Mouse (Mus musculus) heart, postnatal 36 days (tissue): ENCODE data around the gene Ssrp1. TPM values are rescaled to one million over a fixed set of nuclear protein-coding genes. Genes with fewer than 3 reads are reported as not detected.

ENCODE experiments used
- DNase-seq, 2 experiments: peaks; one replicate each; pipeline ENCODE4 v3.0.0; 2021 to 2022
- intact Hi-C: fragments of 180-260 bp; cut with DNase I; formaldehyde crosslinking; loops from one replicate; pipeline ENCODE4 v1.15.1; 2025
- total RNA-seq, 2 experiments: library from RNA; stranded (reverse); gene quantifications; 2 replicates each; pipeline ENCODE4 v1.2.3; 2021

Gene Ssrp1
- total RNA-seq, 2 experiments from 2014 or later = 40.6 to 41.6 TPM

DNA sequence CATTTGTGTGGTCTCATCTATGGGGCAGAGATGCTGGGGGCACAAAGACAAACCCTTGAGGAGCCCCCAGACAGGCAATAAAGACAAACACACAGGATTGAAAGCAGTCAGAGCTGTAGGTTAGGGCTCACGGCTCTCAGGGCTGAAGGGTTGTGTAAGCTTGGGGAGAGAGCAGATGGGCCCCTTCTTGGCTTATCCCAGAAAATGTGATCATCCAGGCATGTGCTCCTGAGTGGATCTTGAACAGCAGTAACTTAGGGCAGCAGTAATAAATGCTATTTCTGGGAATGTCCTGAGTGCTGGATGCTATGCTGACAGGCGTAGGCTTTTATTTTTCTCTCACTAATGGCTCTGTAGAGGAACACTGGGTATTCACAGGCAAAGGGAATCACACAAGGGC is 31.6 kb downstream of the Ssrp1 start:
- DNase-seq = no peak
- intact Hi-C loops = no loop called here

GRCm38 (mm10) chr2:85070086-85070485 is 33.1 kb downstream of the Ssrp1 start:
- DNase-seq = peak in 1 of 2 experiments; percentile 1
- intact Hi-C loops = no loop called here

GRCm38 (mm10) chr2:85071921-85072320 is 34.9 kb downstream of the Ssrp1 start:
- no peak for DNase-seq
- intact Hi-C loops = no loop called here

DNA sequence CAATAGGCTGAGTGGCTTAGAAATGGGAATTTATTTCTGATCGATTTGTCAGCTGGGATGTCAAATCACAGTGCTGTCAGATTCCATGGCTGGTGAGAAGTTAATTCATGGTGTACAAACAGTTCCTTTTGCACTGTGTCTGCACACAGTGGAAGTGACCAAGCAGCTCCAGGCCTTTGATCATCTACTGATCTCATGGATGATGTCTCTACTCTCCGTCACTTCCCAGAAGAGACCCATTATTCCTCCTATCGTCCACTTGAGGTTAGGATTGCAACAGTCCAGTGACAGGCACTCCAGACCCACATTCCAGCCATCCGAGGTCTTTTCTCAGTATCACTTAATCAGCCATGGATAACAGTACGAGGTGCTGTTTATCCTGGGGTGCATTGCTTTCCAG is 36.7 kb downstream of the Ssrp1 start:
- intact Hi-C loops = no loop called here
- no peak for DNase-seq

GRCm38 (mm10) chr2:85088716-85089646 is 51.9 kb downstream of the Ssrp1 start:
- intact Hi-C loops = no loop called here

DNA sequence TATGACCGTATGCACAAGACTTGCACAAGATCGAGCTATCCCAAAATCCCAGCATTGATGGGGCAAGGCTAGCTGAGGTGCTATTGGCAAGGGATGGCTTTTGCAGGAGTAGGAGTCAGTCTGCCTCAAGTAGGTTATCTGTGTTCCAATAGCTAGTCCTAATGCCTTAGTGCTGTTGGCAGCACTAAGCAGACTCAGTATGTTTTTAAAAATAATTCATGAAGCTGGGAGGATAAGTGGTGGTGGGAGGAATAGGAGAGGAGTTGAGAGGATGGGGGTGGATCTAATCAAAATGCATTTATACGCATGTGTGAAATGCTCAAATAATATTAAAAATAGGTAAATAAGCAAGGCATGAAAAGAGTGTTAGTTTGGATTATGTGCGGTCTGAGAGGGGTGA is 54.3 kb downstream of the Ssrp1 start:
- intact Hi-C loops = no loop called here

More at GRCm38 (mm10) chr2:85088716-85089646, 51.9 kb downstream of the Ssrp1 start:
- peak; percentile 30 to 42 for DNase-seq

GRCm38 (mm10) chr2:85093376-85093775 is 56.3 kb downstream of the Ssrp1 start:
- no peak for DNase-seq
- intact Hi-C loops = no loop called here

More for the DNA sequence above, 54.3 kb downstream of the Ssrp1 start:
- DNase-seq = no peak

GRCm38 (mm10) chr2:85095906-85096305 is 58.9 kb downstream of the Ssrp1 start:
- intact Hi-C loops = no loop called here
- no peak for DNase-seq

Other genes with a start within 250 kb of the Ssrp1 start
- 10 to 100 TPM; 36.0 to 38.6 TPM for gene Ube2l6, start 238.4 kb upstream of the Ssrp1 start, total RNA-seq
- not detected for gene Smtnl1, start 214.6 kb upstream of the Ssrp1 start, total RNA-seq
- gene Timm10, start 210.2 kb upstream of the Ssrp1 start, total RNA-seq = 100 to 1,000 TPM; 105 to 106 TPM
- 1 to 10 TPM; 2.1 to 2.5 TPM for gene Slc43a1, start 198.4 kb upstream of the Ssrp1 start, total RNA-seq
- gene Rtn4rl2, start 150.5 kb upstream of the Ssrp1 start, total RNA-seq = 1 to 10 TPM; 2.6 to 3.2 TPM
- 100 to 1,000 TPM in 1 of 2 experiments, 10 to 100 TPM in 1; 58.7 to 102 TPM for gene Slc43a3, start 100.7 kb upstream of the Ssrp1 start, total RNA-seq
- not detected for gene Prg2, start 56.8 kb upstream of the Ssrp1 start, total RNA-seq
- not detected for gene Prg3, start 49.0 kb upstream of the Ssrp1 start, total RNA-seq
- gene P2rx3, start 228 bp downstream of the Ssrp1 start, total RNA-seq = under 1 TPM; 0.31 to 0.60 TPM
- gene Tnks1bp1, start 10.8 kb downstream of the Ssrp1 start, total RNA-seq = 10 to 100 TPM; 61.9 to 65.9 TPM
- 10 to 100 TPM; 34.0 to 60.3 TPM for gene Aplnr, start 99.0 kb downstream of the Ssrp1 start, total RNA-seq
- gene Lrrc55, start 160.0 kb downstream of the Ssrp1 start, total RNA-seq = 1 to 10 TPM; 1.8 to 2.0 TPM